Mouse (Mus musculus) adipocyte (in vitro differentiated cells): ENCODE data around the gene Lrrn4cl.
A peak's percentile ranks its signal among the peaks of the same experiment; 100 is the strongest.
"Not testable (repeated sequence)": the region's sequence is repeated elsewhere in the genome, so short reads cannot be mapped to it uniquely, and the experiment has no call there.

Experiments used
- DNase-seq: peaks from one replicate; pipeline ENCODE4 v3.0.0-alpha.2; 2016; ENCODE audit warnings: low spot score

The Lrrn4cl gene

GRCm38 (mm10) chr19:8850402-8850901 lies at the start of gene Lrrn4cl:
TSS of gene Lrrn4cl (plus strand) at chr19:8850768.
- DNase-seq = peak; percentile 77

DNA sequence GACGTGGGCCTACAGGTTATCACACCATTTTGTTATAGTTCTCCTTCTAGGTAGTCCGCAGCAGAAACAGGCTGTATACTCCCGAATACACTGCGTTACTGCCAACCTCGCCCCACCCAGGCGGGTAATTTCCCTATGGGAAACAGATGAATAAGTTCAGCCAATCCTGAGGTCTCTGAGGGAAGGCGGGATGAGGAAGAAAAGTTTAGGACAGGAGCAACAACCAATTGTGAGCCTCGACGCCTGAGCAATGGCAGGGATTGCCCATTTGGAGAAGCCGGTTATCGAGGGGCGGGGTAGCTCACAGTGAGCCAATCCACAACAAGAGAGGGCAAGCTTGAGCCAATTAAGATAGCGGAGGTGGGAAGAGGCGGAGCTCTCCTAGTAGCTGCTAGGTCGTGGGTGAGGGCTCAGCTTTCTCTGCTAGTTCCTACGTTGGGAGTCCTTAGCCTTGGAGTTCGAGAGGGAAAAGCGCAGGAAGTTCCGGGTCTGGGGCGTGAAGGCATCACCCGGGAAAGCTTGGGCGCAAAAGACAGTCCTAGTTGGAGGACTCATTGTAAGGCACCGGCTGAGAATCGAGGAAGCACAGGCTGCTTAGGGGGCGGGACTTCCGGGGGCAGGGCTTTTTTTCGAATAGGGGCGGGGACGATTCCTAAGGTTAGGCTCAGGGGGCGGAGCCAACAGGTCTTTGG lies 48.3 kb upstream of the Lrrn4cl start, which contains the start of gene Zbtb3:
Zbtb3 (plus strand) TSS at position 426 of the 692 bp plus-strand sequence.
- DNase-seq = peak; percentile 100

- DNase-seq = no peak
Measured at GRCm38 (mm10) chr19:8803204-8803780, 47.3 kb upstream of the Lrrn4cl start.

GRCm38 (mm10) chr19:8803879-8804660 lies 46.5 kb upstream of the Lrrn4cl start:
- DNase-seq = no peak

DNA sequence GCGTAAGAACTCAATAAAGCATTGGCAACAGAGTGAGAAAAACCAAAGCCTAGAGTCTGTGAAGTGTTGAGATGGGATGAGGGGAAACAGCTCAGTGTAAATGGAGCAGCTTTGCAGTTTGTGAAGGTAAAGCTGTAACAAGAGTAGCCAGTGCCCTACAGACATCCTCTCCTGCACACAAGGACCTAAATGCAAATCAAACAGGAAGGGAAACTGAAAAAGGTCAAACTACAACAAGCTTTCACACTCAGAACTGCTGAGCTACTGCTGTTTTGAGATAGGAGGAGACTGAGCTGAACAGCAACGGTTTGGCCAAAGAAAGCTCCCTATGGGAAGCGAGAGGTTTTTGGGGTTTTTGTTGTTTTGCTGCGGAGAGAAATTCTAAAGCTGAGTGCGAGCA lies 43.8 kb upstream of the Lrrn4cl start:
- DNase-seq = no peak

GRCm38 (mm10) chr19:8815812-8816211 lies 34.8 kb upstream of the Lrrn4cl start:
- peak; percentile 55 for DNase-seq

DNA sequence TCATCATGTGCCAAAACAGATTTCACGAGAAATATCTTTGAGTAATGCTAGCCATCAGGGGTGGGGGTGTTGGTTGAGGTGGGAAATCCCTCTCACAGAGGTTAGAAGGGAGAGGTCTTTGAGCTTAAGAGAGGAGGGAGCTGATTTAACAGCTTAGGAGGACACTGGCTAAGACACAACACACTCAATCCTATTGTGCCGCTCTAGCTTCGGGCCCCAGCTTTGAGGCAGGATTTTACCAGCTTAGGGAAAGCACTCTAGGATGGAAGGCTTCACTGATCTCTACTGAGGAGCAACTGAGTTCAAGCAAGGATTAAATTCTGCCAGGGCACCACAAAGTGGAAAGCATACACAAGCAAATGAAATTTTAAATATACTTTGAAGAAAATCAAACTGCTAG lies 33.6 kb upstream of the Lrrn4cl start:
- no peak for DNase-seq

GRCm38 (mm10) chr19:8818301-8818798 lies 32.2 kb upstream of the Lrrn4cl start:
- no peak for DNase-seq

DNA sequence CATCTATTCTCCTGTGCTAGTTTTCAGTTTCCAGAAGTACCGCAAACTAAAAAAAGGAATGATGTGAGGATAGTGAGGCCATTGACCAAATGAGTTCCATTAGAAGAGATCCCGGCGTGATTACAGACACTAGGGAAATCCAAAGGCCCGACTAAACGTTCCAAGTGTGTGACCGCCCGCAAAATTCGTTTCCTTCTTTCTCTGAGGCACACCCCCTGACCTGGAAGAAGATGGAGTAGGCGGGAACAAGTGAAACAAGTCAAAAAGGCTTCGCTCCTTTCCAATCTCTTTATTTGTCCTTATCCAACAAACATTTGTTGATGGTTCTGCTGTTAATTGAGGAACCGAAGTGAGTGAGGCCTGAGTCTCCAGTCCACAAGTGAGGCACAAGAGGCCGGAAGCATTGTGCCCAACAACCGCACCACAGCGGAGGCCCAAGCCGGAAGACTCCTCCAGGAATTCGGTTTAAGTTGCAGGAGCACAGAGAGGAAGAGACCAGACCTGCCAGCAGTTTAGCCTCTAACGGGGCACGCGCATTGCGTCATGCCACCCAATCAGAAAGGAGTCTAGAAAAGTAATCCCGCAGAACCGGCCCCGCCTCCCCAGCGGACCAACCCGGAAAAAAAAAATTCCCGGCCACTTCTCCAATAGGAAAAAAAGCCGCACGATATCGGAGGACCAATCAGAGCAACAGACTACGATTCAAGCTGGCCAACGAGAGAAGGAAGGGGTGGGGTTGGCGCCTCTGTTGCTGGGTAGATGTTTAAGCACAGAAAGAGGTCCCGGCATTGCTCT lies 31.6 kb upstream of the Lrrn4cl start, which contains the start of gene Ttc9c:
Ttc9c (minus strand) TSS at position 533 of the 795 bp plus-strand sequence.
- peak; percentile 100 for DNase-seq

DNA sequence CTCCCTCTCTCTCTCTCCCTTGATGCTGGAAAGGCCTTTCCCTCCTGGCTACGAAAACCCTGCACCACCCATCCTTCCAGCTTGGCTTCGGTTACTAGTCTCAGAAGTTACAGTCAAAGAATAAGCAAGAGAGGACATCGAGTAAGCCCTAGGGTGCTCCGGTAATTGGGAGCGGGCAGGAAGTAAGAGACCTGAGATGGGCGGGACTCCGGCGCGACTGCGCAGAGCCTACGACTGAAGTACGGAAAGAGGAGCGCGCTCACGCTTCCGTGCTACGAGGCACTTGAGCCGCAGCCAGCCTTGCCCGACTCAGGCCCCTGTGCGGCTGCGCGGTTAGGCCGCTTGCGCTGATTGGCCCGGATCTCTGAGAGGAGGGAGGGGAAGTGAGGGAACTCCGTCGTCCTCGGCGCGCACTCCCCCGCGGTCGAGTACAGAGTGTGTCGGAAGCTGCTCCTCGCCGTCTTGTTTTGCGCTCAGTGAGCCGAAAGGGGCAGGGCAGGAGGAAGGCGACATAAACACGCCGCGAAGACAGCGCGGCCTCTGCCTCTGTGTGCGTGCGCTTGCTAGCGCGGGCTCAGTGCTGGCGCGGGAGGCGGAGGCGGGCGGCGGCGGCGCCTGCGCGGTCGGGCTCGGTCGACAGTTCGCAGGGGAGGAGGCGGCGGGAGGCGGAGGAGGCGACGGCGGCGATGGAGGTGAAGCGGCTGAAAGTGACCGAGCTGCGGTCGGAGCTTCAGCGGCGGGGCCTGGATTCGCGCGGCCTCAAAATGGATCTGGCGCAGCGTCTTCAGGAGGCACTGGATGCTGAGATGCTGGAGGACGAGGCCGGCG lies 30.8 kb upstream of the Lrrn4cl start, which contains the start of gene Hnrnpul2:
Hnrnpul2 (plus strand) TSS at position 415 of the 828 bp plus-strand sequence.
- peak; percentile 100 for DNase-seq

DNA sequence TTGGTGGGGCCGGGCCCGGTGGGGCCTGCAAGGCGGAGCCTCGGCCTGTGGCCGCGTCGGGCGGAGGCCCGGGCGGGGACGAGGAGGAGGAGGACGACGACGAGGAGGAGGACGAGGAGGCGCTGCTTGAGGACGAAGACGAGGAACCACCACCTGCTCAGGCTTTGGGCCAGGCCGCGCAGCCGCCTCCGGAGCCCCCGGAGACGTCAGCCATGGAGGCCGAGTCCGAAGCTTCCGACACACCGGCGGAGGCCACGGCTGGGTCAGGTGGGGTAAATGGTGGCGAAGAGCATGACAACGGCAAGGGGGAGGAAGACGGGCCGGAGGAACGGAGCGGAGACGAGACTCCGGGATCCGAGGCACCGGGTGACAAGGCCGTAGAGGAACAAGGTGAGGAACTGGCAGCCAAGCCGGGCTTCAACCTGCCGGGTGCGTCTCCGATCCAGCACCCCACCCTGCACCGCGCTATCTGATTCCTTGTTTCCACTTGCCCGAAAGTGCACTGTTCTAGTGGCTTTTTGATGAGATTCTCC lies 30.1 kb upstream of the Lrrn4cl start:
- DNase-seq = no peak

DNA sequence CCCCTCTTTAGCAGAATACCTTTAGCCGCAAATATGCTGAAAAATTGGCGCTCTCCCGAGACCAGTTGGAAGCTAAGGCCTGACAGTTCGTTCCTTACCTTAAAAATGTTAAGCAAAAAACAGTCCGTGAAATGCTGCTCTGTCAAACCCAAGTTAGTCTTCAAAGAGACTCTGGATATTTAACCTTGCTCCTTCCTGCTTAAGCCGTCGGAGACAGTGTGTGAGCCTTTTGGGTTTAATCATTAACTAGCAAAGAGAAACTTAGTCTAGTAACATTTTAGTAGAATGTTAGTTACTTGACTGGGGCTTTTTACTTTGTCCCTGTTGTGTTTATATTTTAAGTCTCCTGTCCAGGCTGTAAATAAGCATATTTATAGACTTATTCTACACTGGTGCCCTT lies 29.4 kb upstream of the Lrrn4cl start:
- DNase-seq = no peak

GRCm38 (mm10) chr19:8822696-8823095 lies 27.9 kb upstream of the Lrrn4cl start:
- DNase-seq = no peak

DNA sequence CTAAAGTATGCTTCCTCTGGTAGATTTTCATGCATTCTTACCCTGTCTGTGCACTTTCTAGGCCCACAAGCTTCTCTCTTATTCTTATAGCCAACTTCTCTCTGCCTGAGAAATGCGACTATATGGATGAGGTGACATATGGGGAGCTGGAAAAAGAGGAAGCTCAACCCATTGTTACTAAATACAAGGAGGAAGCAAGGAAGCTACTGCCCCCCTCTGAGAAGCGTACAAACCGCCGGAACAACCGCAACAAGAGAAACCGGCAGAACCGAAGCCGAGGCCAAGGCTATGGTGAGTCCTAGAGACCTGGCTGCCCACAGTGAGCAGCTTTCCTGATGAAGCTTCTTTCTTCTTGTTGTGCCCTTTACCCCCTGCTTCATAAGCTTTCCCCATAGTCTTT lies 20.9 kb upstream of the Lrrn4cl start, which contains the start of gene AC129217.1:
AC129217.1 (plus strand) TSS at position 114 of the 400 bp plus-strand sequence.
- DNase-seq = no peak

DNA sequence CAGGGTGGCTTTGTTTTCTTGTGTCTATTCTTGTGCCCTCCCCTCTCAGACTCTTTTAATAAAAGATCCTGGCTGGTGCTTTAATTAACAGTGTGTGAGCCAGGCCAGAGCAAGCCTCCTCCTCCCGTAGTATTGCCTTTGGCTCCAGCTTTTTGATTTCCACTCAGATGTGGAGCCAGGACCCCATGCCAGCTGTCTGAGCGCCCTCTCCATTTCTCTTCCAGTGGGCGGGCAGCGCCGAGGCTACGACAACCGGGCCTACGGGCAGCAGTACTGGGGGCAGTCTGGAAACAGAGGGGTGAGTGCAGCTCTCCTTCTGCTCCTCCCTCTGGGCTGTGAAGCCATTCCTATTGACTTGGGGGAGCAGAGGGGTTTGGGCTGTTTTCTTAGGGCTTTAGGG lies 19.9 kb upstream of the Lrrn4cl start:
- DNase-seq = no peak

- DNase-seq = no peak
Measured at GRCm38 (mm10) chr19:8831262-8831661, 19.3 kb upstream of the Lrrn4cl start.

DNA sequence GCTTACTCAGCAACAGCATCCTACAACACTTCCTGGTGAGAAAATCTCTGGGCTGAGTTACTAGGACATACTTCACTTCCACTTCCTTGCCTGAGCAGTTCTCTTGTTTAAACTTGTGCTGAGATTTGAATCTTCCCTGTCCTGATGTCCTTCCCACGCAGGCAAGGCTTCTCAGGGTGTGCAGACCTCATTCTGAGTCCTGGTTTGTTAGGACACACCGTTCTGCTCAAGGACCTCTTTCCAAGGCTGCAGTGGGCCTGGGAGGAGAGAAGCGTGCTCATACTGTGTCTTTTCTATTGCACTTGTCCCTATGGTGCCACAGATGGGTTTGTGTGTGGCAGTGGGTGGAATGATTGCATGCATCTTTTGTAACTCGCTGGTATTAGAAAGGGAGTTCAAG lies 17.6 kb upstream of the Lrrn4cl start:
- DNase-seq = no peak

- not testable (repeated sequence) for DNase-seq
Measured at GRCm38 (mm10) chr19:8836327-8836726, 14.2 kb upstream of the Lrrn4cl start.

- no peak for DNase-seq
Measured at GRCm38 (mm10) chr19:8837251-8837791, 13.2 kb upstream of the Lrrn4cl start, which contains the start of gene Bscl2. TSS of gene Bscl2 (plus strand) at chr19:8837467.
